Mouse (Mus musculus): ENCODE results near the gene Abce1. TPM values are rescaled to one million over a fixed set of nuclear protein-coding genes. Genes with fewer than 3 reads are reported as not detected.

Abce1 gene
- polyA plus RNA-seq (2015; fragmentation: Nextera tagmentation; extraction: Ambion mirVana) = 80.6 and 81.2 TPM in 2 replicates

DNA sequence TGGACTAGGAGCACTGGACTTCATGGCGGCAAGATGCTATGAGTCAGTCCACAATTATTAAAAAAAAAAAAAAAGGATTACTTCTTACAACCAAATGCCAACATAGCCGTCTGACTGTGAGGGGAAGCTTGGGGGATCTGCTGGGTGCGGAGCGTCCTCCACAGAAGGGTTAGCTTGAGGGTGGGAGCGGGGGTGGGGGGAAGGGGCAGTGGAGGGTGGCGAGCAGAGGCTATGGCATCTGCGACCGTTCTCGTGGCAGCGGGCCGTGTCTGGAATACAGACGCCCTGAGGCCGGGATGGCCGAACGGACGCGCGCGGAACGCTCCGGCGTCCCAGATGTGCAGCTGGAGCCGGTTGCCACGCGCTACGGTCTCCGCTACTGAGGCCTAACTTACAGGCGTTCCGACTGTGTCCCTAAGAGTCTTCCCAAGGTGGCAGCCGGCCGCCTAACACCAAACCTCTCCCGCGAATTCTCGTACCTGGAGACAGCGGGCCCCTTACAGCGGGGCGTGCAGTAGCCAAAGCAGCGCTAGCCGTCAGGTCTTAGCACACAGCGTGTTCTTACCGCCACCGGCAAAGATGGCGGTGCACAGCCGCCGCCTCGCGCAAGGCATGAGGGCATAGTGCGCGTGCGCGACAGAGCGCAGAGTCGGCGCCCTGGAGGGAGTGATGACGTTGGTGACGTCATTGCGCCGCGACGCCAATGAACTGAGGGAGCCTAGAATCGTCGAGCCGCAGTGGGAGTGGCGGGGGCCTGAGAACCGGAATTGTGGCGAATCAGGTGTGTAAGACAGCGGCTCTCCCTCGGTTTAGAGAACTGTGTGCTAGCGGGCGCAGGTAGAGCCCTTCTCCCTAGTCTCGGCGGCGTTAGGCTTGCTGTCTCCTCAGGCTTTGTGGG lies at the start of gene Abce1, which contains the start of gene Anapc10:
Gene Abce1 (minus strand): TSS at position 677 of the 898 bp plus-strand sequence.
Gene Anapc10 (plus strand): TSS at position 757 of the 898 bp plus-strand sequence.
- no peaks in the 10 kb centered on the region for H3K9me3 ChIP-seq
- no peaks in the 10 kb centered on the region for H3K27me3 ChIP-seq
- H3K36me3 ChIP-seq = peaks cover 4% of the 10 kb centered on the region
- peak within 1 kb of the TSS; percentile 79 for H3K9ac ChIP-seq
- ATAC-seq (ENCODE audit: low FRiP score, low read depth) = peak; percentile 98
- peak within 1 kb of the TSS; percentile 89 for H3K27ac ChIP-seq (replicated peaks)
- peak within 1 kb of the TSS; percentile 83 for H3K4me2 ChIP-seq
- H3K4me1 ChIP-seq (replicated peaks) = peaks cover 13% of the 10 kb centered on the region
- peak within 1 kb of the TSS; percentile 79 for H3K4me3 ChIP-seq
- WGBS = under 1% methylated on average over 73 of the region's 73 CpGs

DNA sequence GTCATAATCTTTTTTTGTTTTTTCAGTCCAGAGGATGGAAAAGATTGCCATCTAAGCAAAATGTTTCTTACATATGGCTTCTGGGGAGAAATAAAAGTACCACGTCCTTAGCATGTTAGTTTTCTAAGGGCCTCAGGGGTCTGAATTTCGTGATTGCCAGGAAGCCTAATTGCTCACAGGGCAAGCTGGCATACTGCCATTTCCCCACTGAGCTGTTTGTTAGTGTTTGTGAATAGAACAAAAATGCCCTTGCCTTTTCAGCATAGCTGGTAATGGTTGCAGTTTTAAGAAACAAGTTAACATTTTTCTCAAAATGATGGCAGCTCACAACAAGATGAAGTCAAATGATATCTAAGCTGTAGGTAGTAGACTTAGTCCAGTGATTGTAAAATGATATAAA lies 38.8 kb upstream of the Abce1 start:
- Histone ChIP-seq H3K27me3 (no peaks in the 10 kb centered on the region), H3K4me1 (replicated peaks) (peaks cover 5% of the 10 kb centered on the region; the same call in 1 of the 2 replicates), H3K27ac (replicated peaks) (no peak overlapping the region), H3K4me2 (no peak overlapping the region), H3K4me3 (no peak overlapping the region), H3K9ac (no peak overlapping the region), H3K36me3 (peaks cover 7% of the 10 kb centered on the region), H3K9me3 (no peaks in the 10 kb centered on the region)
- 17% methylated on average over 2 of the region's 2 CpGs for WGBS
- ATAC-seq (ENCODE audit: low FRiP score, low read depth) = no peak

DNA sequence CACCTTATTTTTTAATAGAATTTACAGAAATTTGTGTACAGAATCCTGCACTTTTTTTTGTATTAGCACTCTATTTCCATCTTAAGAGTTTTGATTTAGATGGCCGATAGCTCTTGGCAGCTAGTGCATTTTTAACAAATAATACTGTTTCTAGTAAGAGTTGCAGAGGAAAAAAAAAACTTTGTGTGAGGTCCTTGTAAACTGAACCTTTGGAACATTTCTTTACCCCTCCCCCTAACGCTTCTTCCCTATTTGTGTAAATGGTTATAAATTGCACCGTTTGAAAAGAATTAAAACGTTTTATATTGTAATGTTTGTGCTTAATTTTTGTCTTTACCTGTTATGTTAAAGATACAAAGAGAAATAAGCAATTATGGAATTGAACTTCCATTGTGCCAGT lies 37.1 kb upstream of the Abce1 start:
- Histone ChIP-seq H3K27ac (replicated peaks) (no peak overlapping the region), H3K36me3 (peaks cover 9% of the 10 kb centered on the region), H3K4me3 (no peak overlapping the region), H3K27me3 (no peaks in the 10 kb centered on the region), H3K4me2 (no peak overlapping the region), H3K9ac (no peak overlapping the region), H3K9me3 (no peaks in the 10 kb centered on the region), H3K4me1 (replicated peaks) (peaks cover 5% of the 10 kb centered on the region; the same call in 1 of the 2 replicates)
- no peak for ATAC-seq (ENCODE audit: low FRiP score, low read depth)
- WGBS = 63% methylated on average over 4 of the region's 4 CpGs

DNA sequence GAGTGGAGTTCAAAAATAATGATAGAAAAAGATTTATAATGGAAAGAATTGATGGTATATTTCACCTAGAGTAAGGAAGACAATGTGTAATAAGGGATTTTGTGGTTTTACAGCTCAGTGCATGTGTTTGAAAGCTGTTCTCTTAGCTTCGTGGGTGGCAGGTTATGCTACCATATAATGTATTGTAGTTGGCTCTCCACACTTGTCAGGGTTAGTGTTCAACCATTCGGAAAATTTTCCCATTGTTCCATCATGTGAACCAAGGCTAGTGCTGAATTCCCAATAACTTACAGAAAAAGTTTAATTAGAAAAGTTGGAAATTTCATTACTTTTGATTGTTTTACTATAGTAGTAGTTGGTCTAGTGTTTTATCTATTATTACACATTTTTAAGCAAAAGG lies 36.6 kb upstream of the Abce1 start:
- H3K36me3 ChIP-seq = peaks cover 8% of the 10 kb centered on the region
- H3K4me3 ChIP-seq = no peak overlapping the region
- no peak for ATAC-seq (ENCODE audit: low FRiP score, low read depth)
- no peak overlapping the region for H3K9ac ChIP-seq
- no peak overlapping the region for H3K27ac ChIP-seq (replicated peaks)
- 21% methylated on average over 2 of the region's 2 CpGs for WGBS
- H3K4me2 ChIP-seq = no peak overlapping the region
- no peaks in the 10 kb centered on the region for H3K9me3 ChIP-seq
- H3K4me1 ChIP-seq (replicated peaks) = peaks cover 5% of the 10 kb centered on the region; the same call in 1 of the 2 replicates
- no peaks in the 10 kb centered on the region for H3K27me3 ChIP-seq

- peak; percentile 76; the same call in 1 of the 2 replicates for ATAC-seq (ENCODE audit: low FRiP score, low read depth)
- no peak overlapping the region for H3K4me2 ChIP-seq
- H3K4me1 ChIP-seq (replicated peaks) = no peaks in the 10 kb centered on the region
- no peak overlapping the region for H3K9ac ChIP-seq
- no peak overlapping the region for H3K27ac ChIP-seq (replicated peaks)
- 22% methylated on average over 2 of the region's 2 CpGs for WGBS
- H3K36me3 ChIP-seq = 0 out of 2 replicates have a peak, but pooled peaks cover 2% of the 10 kb centered on the region
- no peaks in the 10 kb centered on the region for H3K27me3 ChIP-seq
- no peak overlapping the region for H3K4me3 ChIP-seq
- no peaks in the 10 kb centered on the region for H3K9me3 ChIP-seq
These were observed 22.8 kb upstream of the Abce1 start for GRCm38 (mm10) chr8:79734304-79734703.

DNA sequence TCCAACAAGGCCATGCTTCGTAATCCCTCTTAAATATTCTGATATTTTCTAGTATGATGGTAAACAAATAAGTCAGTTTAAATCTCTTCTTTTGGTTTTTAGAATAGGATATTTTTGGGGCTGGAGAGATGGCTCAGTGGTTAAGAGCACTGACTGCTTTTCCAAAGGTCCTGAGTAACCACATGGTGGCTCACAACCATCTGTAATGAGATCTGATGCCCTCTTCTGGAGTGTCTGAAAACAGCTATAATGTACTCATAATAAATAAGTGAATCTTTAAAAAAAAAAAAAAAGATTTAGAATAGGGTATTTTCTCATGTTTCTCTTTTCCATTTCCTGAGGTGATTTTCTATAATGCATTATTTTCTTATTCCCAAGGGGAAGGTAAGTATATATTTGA lies 16.4 kb upstream of the Abce1 start:
- H3K4me1 ChIP-seq (replicated peaks) = no peaks in the 10 kb centered on the region
- no peak overlapping the region for H3K27ac ChIP-seq (replicated peaks)
- no peak overlapping the region for H3K4me2 ChIP-seq
- 95% methylated on average over 1 of the region's 1 CpGs for WGBS
- peaks cover 12% of the 10 kb centered on the region; the same call in 1 of the 2 replicates for H3K36me3 ChIP-seq
- H3K4me3 ChIP-seq = no peak overlapping the region
- H3K27me3 ChIP-seq = no peaks in the 10 kb centered on the region
- H3K9ac ChIP-seq = no peak overlapping the region
- H3K9me3 ChIP-seq = no peaks in the 10 kb centered on the region
- no peak for ATAC-seq (ENCODE audit: low FRiP score, low read depth)

DNA sequence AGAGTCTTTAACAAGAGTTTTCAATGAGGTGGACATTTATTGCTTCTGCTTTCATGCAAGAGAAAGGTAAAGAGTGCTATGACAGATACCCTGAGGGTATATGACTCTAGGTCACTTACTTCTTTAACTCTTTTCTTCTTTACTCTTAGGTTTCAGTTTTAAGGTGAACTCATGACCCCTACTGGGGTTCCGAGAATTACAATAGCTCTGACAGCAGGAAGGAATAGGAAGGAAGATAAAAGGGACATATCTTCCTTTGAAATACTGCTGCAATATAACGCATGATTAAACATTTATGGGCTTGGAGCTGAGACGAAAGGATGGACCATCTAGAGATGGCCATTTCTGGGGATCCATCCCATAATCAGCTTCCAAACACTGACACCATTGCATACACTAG lies 13.0 kb upstream of the Abce1 start:
- H3K9me3 ChIP-seq = no peaks in the 10 kb centered on the region
- H3K27ac ChIP-seq (replicated peaks) = no peak overlapping the region
- peaks cover 29% of the 10 kb centered on the region for H3K36me3 ChIP-seq
- no peak overlapping the region for H3K4me2 ChIP-seq
- H3K4me1 ChIP-seq (replicated peaks) = no peaks in the 10 kb centered on the region
- no peak overlapping the region for H3K9ac ChIP-seq
- no peak for ATAC-seq (ENCODE audit: low FRiP score, low read depth)
- 37% methylated on average over 3 of the region's 3 CpGs for WGBS
- H3K4me3 ChIP-seq = no peak overlapping the region
- no peaks in the 10 kb centered on the region for H3K27me3 ChIP-seq

GRCm38 (mm10) chr8:79723308-79723707 lies 11.8 kb upstream of the Abce1 start:
- no peak overlapping the region for H3K4me3 ChIP-seq
- H3K27me3 ChIP-seq = no peaks in the 10 kb centered on the region
- ATAC-seq (ENCODE audit: low FRiP score, low read depth) = no peak

DNA sequence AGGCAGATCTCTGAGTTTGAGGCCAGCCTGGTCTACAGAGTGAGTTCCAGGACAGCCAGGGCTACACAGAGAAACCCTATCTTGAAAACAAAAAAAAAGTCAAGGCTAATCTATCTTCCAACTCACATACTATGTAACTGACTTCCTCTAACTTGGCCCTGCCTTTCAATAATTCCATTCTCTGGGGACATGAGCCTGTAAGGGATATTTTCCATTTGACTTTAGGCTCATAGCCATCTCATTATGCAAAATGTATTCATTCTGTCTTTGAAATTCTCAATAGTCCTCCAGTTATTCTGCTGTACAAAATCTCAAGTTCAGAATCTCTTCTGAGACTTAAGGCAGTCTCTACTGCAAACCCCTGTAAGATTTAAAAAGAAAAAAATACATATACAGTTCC lies 10.0 kb upstream of the Abce1 start:
- no peaks in the 10 kb centered on the region for H3K4me1 ChIP-seq (replicated peaks)
- no peak overlapping the region for H3K4me2 ChIP-seq
- no peak overlapping the region for H3K4me3 ChIP-seq
- no peak overlapping the region for H3K27ac ChIP-seq (replicated peaks)
- no peaks in the 10 kb centered on the region for H3K27me3 ChIP-seq
- no peak overlapping the region for H3K9ac ChIP-seq
- ATAC-seq (ENCODE audit: low FRiP score, low read depth) = no peak
- H3K9me3 ChIP-seq = no peaks in the 10 kb centered on the region
- peaks cover 39% of the 10 kb centered on the region for H3K36me3 ChIP-seq

More at GRCm38 (mm10) chr8:79723308-79723707, 11.8 kb upstream of the Abce1 start:
- no peak overlapping the region for H3K4me2 ChIP-seq
- no peaks in the 10 kb centered on the region for H3K9me3 ChIP-seq
- no peaks in the 10 kb centered on the region for H3K4me1 ChIP-seq (replicated peaks)
- no peak overlapping the region for H3K9ac ChIP-seq
- no peak overlapping the region for H3K27ac ChIP-seq (replicated peaks)
- peaks cover 29% of the 10 kb centered on the region for H3K36me3 ChIP-seq

DNA sequence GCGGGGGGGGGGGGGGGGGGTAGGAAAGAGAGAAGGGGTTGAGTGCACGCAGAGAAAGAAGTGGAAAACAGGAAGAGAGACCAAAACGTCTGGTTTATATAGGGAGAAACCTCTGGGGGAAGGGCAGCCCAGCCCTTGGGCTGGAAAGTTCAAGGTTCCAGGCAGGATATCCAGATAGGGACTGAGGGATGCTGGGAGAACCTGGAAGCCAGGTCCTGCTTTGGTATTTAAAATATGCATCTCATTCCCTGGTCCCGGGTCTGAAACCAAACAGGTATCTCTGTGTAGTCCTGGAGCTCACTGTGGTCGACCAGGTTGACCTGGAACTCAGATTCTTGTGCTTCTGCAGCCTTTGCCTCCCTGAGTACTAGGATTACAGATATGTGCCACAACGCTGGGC lies 1.1 kb upstream of the Abce1 start:
- Histone ChIP-seq H3K36me3 (peaks cover 7% of the 10 kb centered on the region; the same call in 1 of the 2 replicates), H3K9ac (no peak overlapping the region), H3K27me3 (no peaks in the 10 kb centered on the region), H3K4me1 (replicated peaks) (peaks cover 13% of the 10 kb centered on the region), H3K4me3 (no peak overlapping the region), H3K27ac (replicated peaks) (no peak overlapping the region), H3K4me2 (peak overlapping the region; percentile 63), H3K9me3 (no peaks in the 10 kb centered on the region)
- ATAC-seq (ENCODE audit: low FRiP score, low read depth) = no peak
- WGBS = 59% methylated on average over 5 of the region's 6 CpGs

GRCm38 (mm10) chr8:79706687-79707086 lies 4.9 kb downstream of the Abce1 start:
- no peak overlapping the region for H3K27ac ChIP-seq (replicated peaks)

DNA sequence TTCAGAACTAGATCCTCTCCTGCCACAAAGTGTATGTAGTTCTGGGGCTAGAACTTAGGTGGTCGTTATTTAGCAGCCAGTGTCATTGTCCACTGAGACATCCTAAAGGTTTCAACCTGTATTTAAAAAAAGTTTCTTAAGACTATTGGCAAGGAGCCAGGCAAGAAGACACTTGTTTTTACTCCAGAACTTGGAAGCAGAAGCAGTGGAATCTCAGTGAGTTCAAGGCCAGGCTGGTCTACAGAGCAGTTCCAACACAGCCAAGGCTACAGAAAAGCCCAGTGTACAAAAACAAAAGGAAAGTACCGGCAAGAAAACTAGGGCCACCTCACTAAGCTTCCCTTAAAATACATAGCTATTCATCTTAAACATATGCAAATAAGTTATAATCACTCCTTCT lies 19.0 kb downstream of the Abce1 start:
- no peak for ATAC-seq (ENCODE audit: low FRiP score, low read depth)
- Histone ChIP-seq H3K27me3 (no peaks in the 10 kb centered on the region), H3K27ac (replicated peaks) (no peak overlapping the region), H3K9ac (no peak overlapping the region), H3K36me3 (peaks cover 70% of the 10 kb centered on the region), H3K9me3 (no peaks in the 10 kb centered on the region), H3K4me3 (no peak overlapping the region), H3K4me2 (no peak overlapping the region), H3K4me1 (replicated peaks) (no peaks in the 10 kb centered on the region)
- 87% methylated on average over 2 of the region's 2 CpGs for WGBS

More at GRCm38 (mm10) chr8:79706687-79707086, 4.9 kb downstream of the Abce1 start:
- ATAC-seq (ENCODE audit: low FRiP score, low read depth) = no peak
- peaks cover 5% of the 10 kb centered on the region for H3K4me1 ChIP-seq (replicated peaks)
- H3K9ac ChIP-seq = no peak overlapping the region
- no peak overlapping the region for H3K4me2 ChIP-seq
- H3K27me3 ChIP-seq = no peaks in the 10 kb centered on the region
- no peaks in the 10 kb centered on the region for H3K9me3 ChIP-seq
- H3K36me3 ChIP-seq = peaks cover 38% of the 10 kb centered on the region
- no peak overlapping the region for H3K4me3 ChIP-seq
- 95% methylated on average over 3 of the region's 3 CpGs for WGBS

Measured in hindbrain, embryonic 15.5 days (tissue).